Mouse (Mus musculus): ENCODE measurements around the gene Dyrk3. TPM values are rescaled to one million over a fixed set of nuclear protein-coding genes. Genes with fewer than 3 reads are reported as not detected.

The Dyrk3 gene
- total RNA-seq, 2 experiments from 2014 or later = 0.20 to 1.1 TPM

- no peak for DNase-seq
Observed at GRCm38 (mm10) chr1:131083122-131083521, 55.0 kb downstream of the Dyrk3 start.

DNA sequence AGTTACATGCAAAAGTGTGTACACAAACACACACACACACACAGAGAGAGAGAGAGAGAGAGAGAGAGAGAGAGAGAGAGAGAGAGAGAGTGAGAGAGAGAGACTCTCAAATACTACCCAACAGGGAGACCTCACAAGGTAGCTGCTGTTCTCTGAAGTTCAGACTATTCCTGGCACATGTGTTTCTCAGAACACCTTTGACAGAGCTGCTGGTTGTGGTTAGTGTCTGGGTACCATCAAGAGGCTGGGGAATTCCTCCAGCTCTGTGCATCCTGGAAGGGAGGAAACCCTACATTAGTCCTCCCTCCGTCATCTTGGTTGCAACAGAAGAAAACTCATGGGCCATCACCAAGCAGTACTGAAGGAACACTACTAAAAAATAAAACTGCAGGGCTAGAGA is 57.5 kb downstream of the Dyrk3 start:
- no peak for DNase-seq

DNA sequence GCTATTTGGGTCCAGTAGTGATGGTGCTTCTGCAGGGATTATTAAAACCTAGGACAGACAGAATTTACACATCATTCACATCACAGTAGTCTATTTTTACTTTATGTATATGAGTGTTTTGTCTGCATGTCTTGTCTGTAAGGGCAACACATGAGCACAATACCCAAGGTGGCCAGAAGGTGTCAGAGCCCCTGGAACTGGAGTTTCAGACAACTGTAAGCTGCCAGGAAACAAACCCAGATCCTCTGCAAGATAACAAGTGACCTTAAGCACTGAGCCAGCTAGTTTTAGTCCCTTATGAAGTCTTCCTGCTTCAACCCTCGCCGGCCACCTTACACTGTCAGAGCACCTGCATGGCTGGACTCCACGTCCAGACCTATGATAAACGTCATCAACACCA is 58.4 kb downstream of the Dyrk3 start:
- DNase-seq = no peak

DNA sequence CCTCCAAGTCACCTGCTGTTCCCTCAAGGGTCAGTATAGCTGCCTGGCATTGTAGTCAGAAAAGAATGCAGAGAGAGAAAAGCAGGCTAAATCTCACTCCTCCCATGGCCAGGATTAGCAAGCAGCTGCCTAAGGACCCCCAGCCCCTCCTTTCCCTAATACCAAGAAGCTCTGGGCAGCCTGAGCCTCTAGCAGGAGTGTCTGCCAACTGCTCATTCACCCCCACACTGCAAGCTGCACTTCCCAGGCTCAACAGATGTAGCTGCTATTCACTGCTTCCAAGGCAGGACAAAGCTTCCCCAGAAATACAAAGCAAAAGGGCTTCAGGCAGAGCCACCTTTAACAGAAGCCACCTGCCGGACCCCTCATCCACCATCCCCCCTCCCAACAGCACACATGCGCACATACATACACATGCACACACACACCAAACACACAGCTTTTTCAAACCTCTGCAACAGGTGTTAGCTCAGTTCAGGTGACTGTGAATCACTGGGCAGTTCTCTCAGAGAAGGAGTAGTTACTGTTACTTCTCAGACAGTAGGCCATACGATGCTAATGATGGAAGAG is 59.3 kb downstream of the Dyrk3 start:
- peak in 1 of 2 experiments; percentile 49 for DNase-seq

Other genes starting within 250 kb of the Dyrk3 start
- not detected for gene Il20, start 226.9 kb downstream of the Dyrk3 start, total RNA-seq (2021)
- not detected for gene Il19, start 198.2 kb downstream of the Dyrk3 start, total RNA-seq (2021)
- gene Il10, start 118.5 kb downstream of the Dyrk3 start, total RNA-seq (2021) = not detected
- 100 to 1,000 TPM; 311 to 318 TPM for gene Mapkapk2, start 40.5 kb downstream of the Dyrk3 start, total RNA-seq (2021)
- gene Eif2d, start 14.8 kb upstream of the Dyrk3 start, total RNA-seq (2021) = 10 to 100 TPM; 31.4 to 34.1 TPM
- gene Rassf5, start 106.9 kb upstream of the Dyrk3 start, total RNA-seq (2021) = 1 to 10 TPM; 2.2 to 4.4 TPM
- 1 to 10 TPM; 1.5 to 2.6 TPM for gene Ikbke, start 141.3 kb upstream of the Dyrk3 start, total RNA-seq (2021)

Data from heart, adult 18-20 months (tissue).